9 mouse cellular contexts compared by ENCODE assay signal in genomic region chr9:31278651-31279050, GRCm38 (mm10). TPM values are rescaled to one million over a fixed set of nuclear protein-coding genes. Genes with fewer than 3 reads are reported as not detected.
A peak's percentile ranks its signal among the peaks of the same experiment; 100 is the strongest.
DNase-seq lines count a peak whose midpoint lies in the region; ATAC-seq and TF ChIP-seq lines count a peak whose summit lies in the region.
"Had no signal": no experiment of that assay in that cellular context is flagged by ENCODE, and none has a peak within 500 bp of the region (broad histone marks: within the 10 kb centered on the region; RNA-seq: fewer than 3 reads in every experiment).

No protein-coding gene starts in this region.

- H3K4me1 ChIP-seq in kidney, adult 2 months (ENCODE audit: control insufficient read depth, insufficient read depth, low read length): peaks cover 16% of the 10 kb centered on the region
- peaks cover 40% of the 10 kb centered on the region for H3K4me1 ChIP-seq in liver, embryonic 16.5 days (ENCODE audit: control insufficient read depth, low read depth, low read length)

- 69% methylated on average over 7 of the region's 7 CpGs for WGBS in kidney, adult 2 months
- 81% methylated on average over 7 of the region's 7 CpGs for WGBS in liver, embryonic 16.5 days (ENCODE audit: insufficient replicate concordance)

- no peak for ATAC-seq in liver, embryonic 16.5 days (ENCODE audit: low read depth)
- no peak for ATAC-seq in activated CD4-positive, CD25-positive, alpha-beta regulatory T cell, adult 4 months
- ATAC-seq in granulocyte monocyte progenitor cell, adult 5-6 weeks (replicated peaks; ENCODE audit: poor library complexity, severe bottlenecking): no peak

- TF ChIP-seq CTCF in kidney, adult 2 months (conservative IDR thresholded peaks at IDR 0.05; ENCODE audit: insufficient read depth, insufficient read length, low read depth, low read length): no peak

- H3K9me3 ChIP-seq in liver, embryonic 16.5 days (replicated peaks; ENCODE audit: control insufficient read depth, low read length): no peaks in the 10 kb centered on the region

- no peak overlapping the region for H3K9ac ChIP-seq in liver, embryonic 16.5 days (ENCODE audit: low read depth, low read length)

- DNase-seq in kidney, adult 2 months: no peak
- no peak for DNase-seq in kidney, adult 8-10 months
- peak; percentile 3 for DNase-seq in NIH3T3 (ENCODE audit: low read depth)
- peak; percentile 47 to 49 for DNase-seq in adrenal gland, postnatal 36 days
- DNase-seq: cerebellum, postnatal 36 days; layer of hippocampus, adult 9-11 months had no signal

- peak overlapping the region; percentile 93; the same call in 1 of the 2 replicates for H3K27ac ChIP-seq in kidney, adult 2 months (ENCODE audit: insufficient read depth, low read depth, low read length)
- peak overlapping the region; percentile 95 for H3K27ac ChIP-seq in liver, embryonic 16.5 days (ENCODE audit: low read length)

- no peaks in the 10 kb centered on the region for H3K36me3 ChIP-seq in kidney, adult 2 months (ENCODE audit: control insufficient read depth, insufficient read depth, low read length)
- no peaks in the 10 kb centered on the region for H3K36me3 ChIP-seq in liver, embryonic 16.5 days (ENCODE audit: control insufficient read depth, insufficient read depth)

- no peak overlapping the region; the same call in 1 of the 2 replicates for H3K4me2 ChIP-seq in liver, embryonic 16.5 days (ENCODE audit: low read depth, low read length)

- no peak for TF ChIP-seq POLR2A in kidney, adult 2 months (IDR thresholded peaks at IDR 0.05; ENCODE audit: low read depth, low read length)

- H3K27me3 ChIP-seq in kidney, adult 2 months (replicated peaks; ENCODE audit: control insufficient read depth, insufficient read depth, low read length): no peaks in the 10 kb centered on the region
- H3K27me3 ChIP-seq in liver, embryonic 16.5 days (ENCODE audit: control insufficient read depth, insufficient read depth, low read depth, low read length): no peaks in the 10 kb centered on the region

- H3K4me3 ChIP-seq in kidney, adult 2 months (ENCODE audit: insufficient read depth, low read depth, low read length): no peak overlapping the region
- no peak overlapping the region for H3K4me3 ChIP-seq in liver, embryonic 16.5 days (ENCODE audit: low read depth, low read length)

RNA-seq across cellular contexts. Expression of gene Prdm10, which starts 1.7 kb away (rescaled TPM):
- polyA plus RNA-seq in kidney, adult 2 months (2012; rRNA removed): 4.1 and 4.9 TPM in 2 replicates
- 1 to 10 TPM; 9.1 to 9.7 TPM for total RNA-seq in adrenal gland, postnatal 36 days (2021)
- polyA plus RNA-seq in liver, embryonic 16.5 days (2015; fragmentation: Nextera tagmentation; extraction: Ambion mirVana): 2.9 and 3.1 TPM in 2 replicates
- polyA plus RNA-seq in activated CD4-positive, CD25-positive, alpha-beta regulatory T cell, adult 4 months (2017; shearing (Covaris generic)): 1 to 10 TPM; 7.3 to 7.8 TPM
- total RNA-seq in granulocyte monocyte progenitor cell, adult 5-6 weeks (2014; fragmentation: Nextera tagmentation): 12.4 and 14.1 TPM in 2 replicates
- total RNA-seq in granulocyte monocyte progenitor cell, adult 5-6 weeks (2017): 6.4 and 7.3 TPM in 2 replicates

Comparison
In these comparisons a context has a peak if more than half of its experiments do, and no peak if none do; other contexts are left out.
1. DNase-seq: peak in NIH3T3 (single experiment) and adrenal gland, postnatal 36 days (2 of 2); none in kidney, adult 2 months (single experiment) and kidney, adult 8-10 months (0 of 2).